Mouse (Mus musculus): ENCODE measurements around the gene Gm10644.

Gm10644 gene

GRCm38 (mm10) chr8:83980845-83981244 is 25.8 kb upstream of the Gm10644 start:
- CTCF ChIA-PET, result no interaction called here

GRCm38 (mm10) chr8:83980250-83980649 is 25.2 kb upstream of the Gm10644 start:
- CTCF ChIA-PET, result no interaction called here

GRCm38 (mm10) chr8:83978200-83978599 is 23.2 kb upstream of the Gm10644 start:
- CTCF ChIA-PET, result no interaction called here

- CTCF ChIA-PET, result no interaction called here
Observed at GRCm38 (mm10) chr8:83977646-83978045, 22.6 kb upstream of the Gm10644 start.

- CTCF ChIA-PET, result no interaction called here
Observed at GRCm38 (mm10) chr8:83976779-83977350, 21.9 kb upstream of the Gm10644 start.

GRCm38 (mm10) chr8:83976101-83976630 is 21.2 kb upstream of the Gm10644 start:
- CTCF ChIA-PET, result no interaction called here

GRCm38 (mm10) chr8:83974521-83974920 is 19.5 kb upstream of the Gm10644 start:
- CTCF ChIA-PET, result interaction anchor here (0.6 to 0.9 kb wide), 2 partner anchors 159 to 322 kb away, joined by 3 read pairs; partner anchors contain the start of gene Gipc1

- CTCF ChIA-PET, result interaction anchor here (0.6 to 0.7 kb wide), 4 partner anchors 10 to 523 kb away, joined by 3 to 22 read pairs (median 4); no protein-coding TSS in a partner anchor
Observed at GRCm38 (mm10) chr8:83973161-83974031, 18.4 kb upstream of the Gm10644 start.

- CTCF ChIA-PET, result interaction anchor here (0.6 to 1.3 kb wide), 2 partner anchors 17 to 380 kb away, joined by 4 read pairs; partner anchors contain the start of genes Asf1b and Gm10644
Observed at GRCm38 (mm10) chr8:83972150-83973120, 17.4 kb upstream of the Gm10644 start, which contains the start of gene Prkaca. TSS of gene Prkaca (plus strand) at chr8:83972993.

GRCm38 (mm10) chr8:83971661-83972060 is 16.7 kb upstream of the Gm10644 start:
- CTCF ChIA-PET, result interaction anchor here (1.3 kb wide), 1 partner anchor 16 kb away, joined by 4 read pairs; the partner anchor contains the start of genes Asf1b and Gm10644

- CTCF ChIA-PET, result interaction anchor here (1.3 kb wide), 1 partner anchor 16 kb away, joined by 4 read pairs; the partner anchor contains the start of genes Asf1b and Gm10644
Observed at GRCm38 (mm10) chr8:83971121-83971520, 16.1 kb upstream of the Gm10644 start.

- CTCF ChIA-PET, result no interaction called here
Observed at GRCm38 (mm10) chr8:83967701-83968100, 12.7 kb upstream of the Gm10644 start.

GRCm38 (mm10) chr8:83964015-83964765 is 9.2 kb upstream of the Gm10644 start:
- CTCF ChIA-PET, result interaction anchor here (1.2 kb wide), 1 partner anchor 827 kb away, joined by 3 read pairs; no protein-coding TSS in a partner anchor

GRCm38 (mm10) chr8:83956789-83957188 is 1.8 kb upstream of the Gm10644 start:
- CTCF ChIA-PET, result no interaction called here

- CTCF ChIA-PET, result interaction anchor here (1.0 kb wide), 1 partner anchor 15 kb away, joined by 4 read pairs; no protein-coding TSS in a partner anchor
Observed at GRCm38 (mm10) chr8:83955958-83956218, 883 bp upstream of the Gm10644 start.

- CTCF ChIA-PET, result interaction anchor here (0.5 to 1.0 kb wide), 2 partner anchors 17 to 258 kb away, joined by 4 to 7 read pairs; no protein-coding TSS in a partner anchor
Observed at GRCm38 (mm10) chr8:83954749-83955105, 278 bp downstream of the Gm10644 start.

- CTCF ChIA-PET, result no interaction called here
Observed at GRCm38 (mm10) chr8:83945540-83945939, 9.5 kb downstream of the Gm10644 start.

GRCm38 (mm10) chr8:83942446-83942845 is 12.6 kb downstream of the Gm10644 start:
- CTCF ChIA-PET, result no interaction called here

GRCm38 (mm10) chr8:83941066-83941677 is 13.8 kb downstream of the Gm10644 start:
- CTCF ChIA-PET, result interaction anchor here (0.6 kb wide), 1 partner anchor 213 kb away, joined by 3 read pairs; no protein-coding TSS in a partner anchor

GRCm38 (mm10) chr8:83938330-83938729 is 16.7 kb downstream of the Gm10644 start:
- CTCF ChIA-PET, result no interaction called here
